Mouse (Mus musculus) heart, postnatal 10 days (tissue): Measurements from ENCODE around the gene Defb35. TPM values are rescaled to one million over a fixed set of nuclear protein-coding genes. Genes with fewer than 3 reads are reported as not detected.
A peak's percentile ranks its signal among the peaks of the same experiment; 100 is the strongest.
"Not testable (repeated sequence)": the region's sequence is repeated elsewhere in the genome, so short reads cannot be mapped to it uniquely, and the experiment has no call there.

Experiments
- DNase-seq, 2 experiments: peaks; one replicate each; pipeline ENCODE4 v3.0.0; 2021
- intact Hi-C: fragments of 180-260 bp; cut with DNase I; formaldehyde crosslinking; loops from one replicate; pipeline ENCODE4 v1.15.1; 2025
- total RNA-seq, 2 experiments: library from RNA; stranded (reverse); gene quantifications; 2 replicates each; pipeline ENCODE4 v1.2.3; 2021

Defb35 gene
- total RNA-seq = not detected

DNA sequence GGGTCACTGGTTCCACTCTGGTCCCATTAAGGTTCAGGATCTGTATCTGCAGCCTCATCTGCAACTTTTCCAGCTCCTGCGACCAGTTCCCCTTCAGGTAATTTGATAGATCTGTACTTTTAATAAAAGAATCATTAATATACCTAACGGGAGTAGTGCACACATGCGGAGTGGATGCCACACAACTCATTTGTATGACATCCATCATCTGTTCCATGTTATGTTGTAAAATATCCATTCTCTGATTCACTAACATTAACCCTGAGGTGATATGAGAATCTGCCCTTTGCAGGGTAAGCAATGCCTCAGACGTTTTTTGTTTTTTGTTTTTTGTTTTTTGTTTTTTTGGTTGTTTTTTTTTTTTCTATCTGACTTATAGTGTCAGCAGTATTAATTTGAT lies at the start of gene Defb35:
TSS of gene Defb35 (plus strand) at position 301 of the 400 bp plus-strand sequence.
- DNase-seq, intact Hi-C loops: not testable (repeated sequence)

DNA sequence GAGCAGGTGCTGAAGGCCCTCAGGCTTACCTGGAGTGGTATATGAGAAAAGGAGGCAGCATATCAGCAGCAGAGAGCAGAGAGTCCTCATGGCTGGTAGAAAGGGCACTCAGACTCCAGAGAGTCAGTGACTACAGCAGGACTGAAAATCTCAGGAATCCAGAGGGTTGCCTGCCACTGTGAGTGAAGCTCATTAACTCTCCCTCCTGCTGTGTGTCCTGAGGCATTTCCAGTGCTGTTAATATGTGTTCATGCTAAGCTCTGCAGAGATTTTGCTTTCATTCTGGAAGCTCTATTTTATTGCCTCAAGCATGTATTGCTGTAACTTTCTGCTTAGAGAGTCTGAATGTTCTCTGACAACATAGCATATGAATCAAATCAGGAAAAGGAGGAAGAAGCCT lies 31.9 kb upstream of the Defb35 start, which contains the start of gene Defb11:
TSS of gene Defb11 (minus strand) at position 123 of the 400 bp plus-strand sequence.
- DNase-seq, intact Hi-C loops: not testable (repeated sequence)

DNA sequence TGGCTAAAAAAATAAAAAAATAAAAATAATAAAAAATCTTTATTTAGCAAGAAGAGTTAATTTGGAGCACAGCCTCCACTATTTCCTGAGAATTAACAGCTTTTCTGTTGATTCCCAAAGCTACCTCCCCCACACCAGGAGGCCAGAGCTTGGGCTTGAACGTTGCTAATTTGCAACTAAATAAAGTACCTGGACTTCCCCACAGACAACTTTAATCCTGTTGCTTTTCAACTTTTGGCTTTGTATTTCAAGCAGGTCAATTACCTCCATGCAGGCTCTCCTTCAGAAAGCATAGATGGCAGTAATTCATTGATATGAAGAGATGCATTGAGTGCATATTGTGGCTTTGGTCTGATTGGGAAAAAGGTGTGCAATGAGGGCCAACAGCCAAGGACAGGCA lies 26.2 kb upstream of the Defb35 start:
- DNase-seq = no peak
- intact Hi-C loops = no loop called here

DNA sequence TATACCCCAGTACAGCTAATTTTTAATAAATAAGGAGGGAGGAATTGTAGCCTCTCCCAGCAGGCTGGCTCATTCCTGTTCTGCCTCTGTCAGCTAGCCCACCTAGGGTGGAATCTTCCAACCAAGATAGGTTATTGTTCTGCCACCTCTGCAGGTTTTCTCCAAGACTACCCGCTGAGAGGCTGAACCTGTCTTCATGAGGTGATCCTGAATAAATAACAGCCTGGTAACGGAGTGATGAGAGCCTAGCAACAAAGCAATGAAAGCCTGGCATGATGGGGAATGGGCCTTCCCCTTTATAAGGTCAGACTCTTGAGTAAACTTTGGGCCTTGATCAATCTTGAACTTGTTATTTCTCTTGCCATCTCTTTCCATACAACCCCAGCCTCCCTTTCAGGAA lies 25.6 kb upstream of the Defb35 start:
- no peak for DNase-seq
- intact Hi-C loops = no loop called here

DNA sequence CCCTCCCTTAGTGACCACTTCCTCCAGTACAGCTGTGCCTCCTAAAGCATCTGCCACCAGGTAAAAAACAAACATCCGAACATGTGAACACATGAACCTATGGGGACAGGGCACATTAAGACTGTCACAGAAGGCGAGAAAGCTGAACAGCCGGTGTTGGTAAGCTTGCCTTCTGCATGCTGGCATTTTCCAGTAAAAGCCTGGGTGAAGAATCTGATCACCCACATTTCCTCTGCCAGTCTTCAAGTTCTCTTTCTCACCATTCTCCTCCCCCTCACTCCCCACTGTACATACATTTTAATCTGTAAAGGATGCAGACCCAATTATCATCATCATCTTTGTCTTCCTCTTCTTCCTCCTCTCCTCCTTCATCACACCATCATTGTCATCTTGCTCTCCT lies 22.5 kb upstream of the Defb35 start:
- intact Hi-C loops = no loop called here
- no peak for DNase-seq

DNA sequence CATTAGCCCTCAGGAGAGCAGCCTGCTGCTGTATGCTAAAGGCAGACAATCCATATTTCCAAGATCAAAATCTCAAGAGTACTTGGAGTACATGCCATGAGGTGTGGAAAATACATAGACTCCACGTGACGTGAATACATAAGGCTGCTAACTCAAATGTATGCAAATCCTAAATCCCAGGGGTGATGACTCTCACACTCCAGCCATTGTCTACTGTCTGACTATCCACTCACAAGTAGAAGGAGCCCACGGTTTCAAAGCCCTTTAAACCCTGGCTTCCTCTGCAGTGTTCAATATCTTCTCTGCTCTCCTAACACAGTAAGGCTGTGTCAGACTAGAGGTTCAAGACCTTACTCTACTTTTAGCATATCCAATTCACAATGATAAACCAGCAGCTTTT lies 7.4 kb upstream of the Defb35 start:
- intact Hi-C loops = not testable (repeated sequence)

DNA sequence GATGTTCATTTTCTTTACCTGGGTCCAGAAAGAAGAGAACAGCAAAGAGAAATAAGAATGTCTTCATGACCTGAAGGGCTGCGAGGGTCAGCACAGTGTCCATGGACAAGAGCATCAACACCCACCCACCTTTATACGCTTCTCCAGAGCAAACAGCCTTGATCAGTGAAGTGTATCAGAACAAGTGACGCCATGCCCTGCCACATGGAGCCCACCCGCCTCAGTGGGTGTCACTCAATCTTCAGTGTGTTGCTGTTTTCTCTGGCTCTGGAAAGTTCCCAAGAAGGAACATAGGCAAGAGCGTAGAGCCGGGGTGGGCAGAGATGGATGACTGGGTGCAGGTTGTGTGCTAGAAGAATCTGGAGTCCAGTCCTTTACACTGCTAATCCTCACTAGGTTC lies 5.5 kb upstream of the Defb35 start, which contains the start of gene Defb15:
TSS of gene Defb15 (minus strand) at position 101 of the 400 bp plus-strand sequence.
- intact Hi-C loops = no loop called here

More for the DNA sequence above, 7.4 kb upstream of the Defb35 start:
- not testable (repeated sequence) for DNase-seq

DNA sequence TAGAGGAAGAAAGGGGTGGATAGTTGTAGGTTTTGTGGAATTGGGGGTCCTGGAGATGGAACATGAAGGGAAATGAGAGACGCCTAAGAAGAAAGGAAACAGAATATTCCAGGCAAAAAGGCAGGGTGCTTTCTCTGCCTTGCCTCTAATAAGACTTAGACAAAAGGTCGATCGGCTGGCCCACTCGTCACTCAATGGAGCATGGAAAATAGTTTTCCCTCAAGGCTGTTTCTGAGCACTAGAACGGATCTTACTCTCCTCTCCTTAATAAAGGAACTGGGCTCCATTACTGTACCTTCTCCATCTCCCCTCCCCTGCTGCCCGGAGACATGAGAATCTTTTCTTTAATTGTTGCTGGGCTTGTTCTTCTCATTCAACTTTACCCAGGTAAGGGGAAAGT lies 8.3 kb downstream of the Defb35 start, which contains the start of gene Defb13:
TSS of gene Defb13 (plus strand) at position 301 of the 400 bp plus-strand sequence.
- intact Hi-C loops = no loop called here
- DNase-seq = no peak

More for the DNA sequence above, 5.5 kb upstream of the Defb35 start, which contains the start of gene Defb15:
- no peak for DNase-seq

DNA sequence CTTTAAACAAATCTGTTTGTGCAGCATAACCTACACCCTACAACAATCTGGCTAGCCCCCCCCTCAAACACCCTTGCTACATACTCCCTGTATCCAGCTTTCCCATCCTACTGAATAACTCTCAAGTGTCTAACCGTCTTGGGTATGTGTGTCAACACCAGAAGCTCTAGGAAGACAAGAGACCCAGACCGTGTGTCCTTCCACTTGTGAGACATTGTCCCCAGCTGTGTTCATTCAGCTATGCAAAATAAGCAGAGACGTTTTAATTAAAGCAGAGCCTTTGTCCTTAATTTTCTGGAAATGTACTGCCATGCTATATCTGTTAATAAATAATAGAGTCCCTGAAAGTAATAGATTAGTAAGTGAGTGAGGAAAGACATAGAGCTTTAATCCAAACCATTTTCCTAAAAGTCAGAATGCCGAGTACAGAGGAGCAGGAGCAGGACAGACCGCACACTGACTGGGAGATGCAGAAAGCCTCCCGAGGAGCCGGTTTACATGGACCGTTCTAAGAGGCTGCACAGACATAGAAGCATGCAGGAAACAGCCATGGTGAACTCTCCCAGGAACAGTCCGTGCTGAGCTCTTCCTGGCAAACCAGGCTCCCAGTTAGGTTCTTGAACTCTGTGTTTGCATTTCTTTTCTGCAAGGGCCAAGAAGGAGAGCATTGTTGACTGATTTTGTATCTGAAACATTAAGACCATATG lies 9.3 kb downstream of the Defb35 start:
- no peak for DNase-seq
- intact Hi-C loops = no loop called here

DNA sequence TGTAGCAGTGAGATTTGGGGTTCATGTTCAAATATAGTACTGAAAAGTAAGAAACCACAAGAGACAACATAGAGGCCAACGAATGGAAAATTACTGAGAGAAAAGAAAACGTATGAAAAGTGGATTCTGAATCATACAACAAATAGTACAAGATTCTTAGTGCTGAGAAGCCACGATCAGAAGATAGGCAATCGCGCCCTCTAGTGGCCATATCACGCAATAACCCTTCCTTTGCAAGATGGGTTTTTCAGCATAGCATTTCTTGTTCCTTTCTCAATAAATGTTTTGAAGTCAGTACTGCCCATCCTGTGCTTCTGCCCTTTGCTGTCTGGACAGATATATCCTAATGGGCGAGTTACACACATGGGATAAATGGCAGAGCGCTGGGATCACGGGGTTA lies 17.2 kb downstream of the Defb35 start:
- DNase-seq = peak; percentile 11 to 15
- intact Hi-C loops = no loop called here

DNA sequence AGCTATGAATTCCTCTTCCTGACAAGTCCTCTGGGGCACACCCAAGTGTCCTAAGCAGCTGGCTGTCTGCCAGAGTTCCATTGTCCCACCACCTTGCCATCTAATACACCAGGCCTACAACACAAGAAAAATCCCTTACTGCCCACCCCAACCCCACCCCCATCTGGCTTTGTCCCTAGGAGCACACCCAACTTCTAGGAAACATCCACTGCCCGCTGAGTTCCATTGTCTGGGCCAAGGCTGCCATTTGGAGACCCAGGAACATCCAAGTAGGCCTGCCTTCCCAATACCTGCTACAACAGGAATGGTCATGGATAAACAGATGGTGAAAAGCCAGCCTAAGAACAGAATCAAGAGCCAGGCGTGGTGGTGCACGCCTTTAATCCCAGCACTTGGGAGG lies 18.2 kb downstream of the Defb35 start:
- intact Hi-C loops = no loop called here
- DNase-seq = no peak

DNA sequence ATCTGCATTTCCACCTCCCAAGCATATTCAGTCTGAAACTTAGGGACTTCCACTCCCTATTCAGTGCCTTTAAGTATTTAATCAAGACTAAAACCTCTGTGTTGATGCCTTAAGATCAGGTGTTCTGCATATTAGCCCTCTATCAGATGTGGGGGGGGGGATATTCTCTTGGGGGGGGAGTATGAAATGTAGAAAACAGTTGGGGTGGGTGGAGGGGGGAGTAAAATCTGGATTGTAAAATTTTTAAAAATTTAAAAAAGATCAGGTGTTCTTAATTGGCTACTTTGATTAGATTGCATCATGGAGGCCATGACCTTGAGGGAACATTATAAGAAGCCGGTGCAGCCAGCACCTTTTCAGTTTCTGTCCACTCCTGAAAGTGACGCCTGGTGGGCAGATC lies 20.3 kb downstream of the Defb35 start, which contains the start of gene Fam90a1a:
TSS of gene Fam90a1a (plus strand) at position 301 of the 400 bp plus-strand sequence.
- no peak for DNase-seq
- intact Hi-C loops = no loop called here

DNA sequence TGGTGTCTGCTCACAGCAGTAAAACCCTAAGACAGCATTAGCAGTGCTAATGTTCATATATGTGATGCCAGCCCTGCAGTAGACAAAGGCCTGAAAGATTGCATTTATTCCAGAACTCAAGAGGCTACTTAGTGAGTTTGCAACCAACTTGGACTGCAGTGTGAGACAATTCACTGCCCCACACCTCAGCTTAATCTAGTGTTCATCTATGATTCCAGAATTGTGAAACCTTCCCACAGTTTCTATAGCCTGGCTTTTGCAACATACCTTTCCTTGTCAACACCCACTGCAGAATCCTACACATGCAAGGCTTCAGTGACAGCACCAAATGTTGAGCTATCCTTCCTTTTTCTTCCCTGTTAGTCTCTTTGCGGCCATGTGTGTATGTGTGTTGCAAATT lies 28.5 kb downstream of the Defb35 start:
- DNase-seq = no peak
- intact Hi-C loops = no loop called here

DNA sequence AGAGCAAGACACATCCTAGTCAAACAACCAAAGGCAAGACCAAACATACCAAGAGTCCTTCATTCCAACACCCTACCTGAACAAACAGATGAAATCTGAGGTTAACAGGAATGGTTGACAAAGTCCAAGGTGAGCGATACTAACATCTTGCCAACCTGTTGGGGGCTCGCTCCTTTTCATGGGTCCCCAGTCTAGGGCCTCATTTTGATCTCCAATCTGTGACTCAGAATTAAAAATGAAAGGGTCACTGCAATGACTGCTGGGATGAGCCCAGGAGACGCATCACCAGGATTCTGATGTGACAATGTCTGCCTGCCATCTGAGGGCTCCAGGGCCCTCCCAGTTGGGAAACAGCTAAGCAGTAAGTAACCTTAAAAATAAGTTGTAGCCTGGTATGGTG lies 31.3 kb downstream of the Defb35 start, which contains the start of gene Ccdc70:
TSS of gene Ccdc70 (plus strand) at position 301 of the 400 bp plus-strand sequence.
- DNase-seq = no peak
- intact Hi-C loops = no loop called here

DNA sequence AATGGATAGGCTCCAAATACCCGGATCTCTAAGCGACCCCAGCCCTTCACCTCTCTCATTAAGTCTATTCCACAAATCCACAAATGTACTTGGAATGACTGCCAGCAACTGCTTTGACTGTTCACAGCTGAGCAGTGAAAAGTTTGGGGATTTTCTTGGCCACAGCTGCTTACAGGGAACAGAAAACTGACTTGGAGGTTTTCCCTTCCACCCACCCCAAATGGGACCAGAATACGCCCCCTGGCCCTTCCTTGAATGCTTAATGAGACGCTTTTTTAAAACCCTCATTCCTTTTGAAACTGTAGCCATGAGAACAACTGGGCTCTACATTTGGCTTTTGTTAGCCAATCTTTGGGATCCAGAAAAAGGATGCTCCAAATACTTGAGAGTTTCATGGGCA lies 40.0 kb downstream of the Defb35 start:
- intact Hi-C loops = no loop called here
- DNase-seq = no peak

DNA sequence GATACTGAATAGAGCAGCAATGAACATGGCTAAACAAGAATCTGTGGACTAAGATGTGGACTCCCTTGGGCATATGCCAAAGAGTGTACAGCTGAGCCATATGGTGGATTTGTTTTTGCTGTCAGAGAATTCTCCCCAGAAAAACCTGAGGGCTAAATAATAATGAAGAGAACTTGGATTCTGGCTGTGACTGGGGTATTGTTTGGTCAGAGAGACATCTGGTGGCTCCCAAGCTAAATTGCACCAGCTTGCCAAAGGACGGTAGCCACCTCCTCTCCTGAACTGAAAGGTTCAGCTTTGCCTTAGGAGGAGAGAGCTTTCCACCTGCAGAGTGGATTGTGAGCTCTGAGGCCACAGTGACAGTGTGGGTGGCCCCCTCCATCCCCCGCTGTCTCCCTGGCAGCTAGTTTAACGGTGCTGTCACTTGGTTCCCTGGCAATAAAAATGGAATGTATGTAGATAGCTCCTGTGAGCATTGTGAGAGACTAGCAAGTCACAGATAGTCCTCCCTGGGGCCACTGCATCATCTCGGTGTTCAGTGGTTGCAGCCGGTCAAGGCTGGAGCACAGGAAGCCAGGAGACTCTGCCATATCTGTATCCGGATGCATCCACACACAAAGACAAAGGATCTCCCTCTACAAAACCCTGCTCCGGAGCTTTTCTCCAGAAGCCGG lies 43.6 kb downstream of the Defb35 start:
- DNase-seq = peak; percentile 8 to 15

More for the DNA sequence above, 43.6 kb downstream of the Defb35 start:
- intact Hi-C loops = no loop called here

Other genes starting within 250 kb of the Defb35 start
- not detected for gene AY761184, start 234.7 kb upstream of the Defb35 start, total RNA-seq
- not detected for gene Defa24, start 203.9 kb upstream of the Defb35 start, total RNA-seq
- gene Defb50, start 114.8 kb upstream of the Defb35 start, total RNA-seq = not detected
- gene Defb2, start 98.4 kb upstream of the Defb35 start, total RNA-seq = not detected
- not detected for gene Defb10, start 79.5 kb upstream of the Defb35 start, total RNA-seq
- gene Defb9, start 52.9 kb upstream of the Defb35 start, total RNA-seq = not detected
- not detected for gene Defb11, start 31.9 kb upstream of the Defb35 start, total RNA-seq
- gene Defb15, start 5.6 kb upstream of the Defb35 start, total RNA-seq = not detected
- gene Defb13, start 8.4 kb downstream of the Defb35 start, total RNA-seq = not detected
- not detected for gene Fam90a1a, start 20.4 kb downstream of the Defb35 start, total RNA-seq
- gene Ccdc70, start 31.4 kb downstream of the Defb35 start, total RNA-seq = not detected
- under 1 TPM; 0.15 to 0.31 TPM for gene Atp7b, start 122.0 kb downstream of the Defb35 start, total RNA-seq
- gene Alg11, start 122.4 kb downstream of the Defb35 start, total RNA-seq = 10 to 100 TPM; 11.0 to 14.1 TPM
- not detected for gene Nek5, start 186.7 kb downstream of the Defb35 start, total RNA-seq
- gene Nek3, start 228.1 kb downstream of the Defb35 start, total RNA-seq = 1 to 10 TPM; 1.9 to 2.1 TPM
- 10 to 100 TPM; 12.7 to 13.0 TPM for gene Ckap2, start 247.5 kb downstream of the Defb35 start, total RNA-seq